Mouse (Mus musculus) embryonic fibroblast, embryonic 13.5 days (primary cell): ENCODE data around the gene Capn2. TPM values are rescaled to one million over a fixed set of nuclear protein-coding genes. Genes with fewer than 3 reads are reported as not detected.

ENCODE experiments used
- H3K27ac ChIP-seq: 2 replicates; pipeline ENCODE4 v1.5.1; 2012; ENCODE audit warnings: low read length, control low read depth, inconsistent platforms; ENCODE audit not compliant: insufficient read depth
- H3K4me1 ChIP-seq: 2 replicates; pipeline ENCODE4 v1.6.1; 2011; ENCODE audit warnings: low read length; ENCODE audit not compliant: control insufficient read depth, insufficient read depth
- H3K4me3 ChIP-seq: 2 replicates; pipeline ENCODE4 v1.5.1; 2011; ENCODE audit warnings: mild to moderate bottlenecking, control low read depth, low read length; ENCODE audit not compliant: insufficient read depth
- CTCF ChIP-seq: IDR thresholded peaks from 2 replicates; pipeline ENCODE4 v1.5.1; 2011; ENCODE audit warnings: mild to moderate bottlenecking, control low read depth, low read length, moderate library complexity, borderline replicate concordance; ENCODE audit not compliant: insufficient read depth
- POLR2A ChIP-seq: IDR thresholded peaks from 2 replicates; pipeline ENCODE4 v1.6.1; 2011; ENCODE audit warnings: low read depth, mild to moderate bottlenecking, control low read depth, low read length, moderate library complexity
- polyA plus RNA-seq: library from polyadenylated mRNA; stranded (reverse); fragments of >200 nt; gene quantifications from 2 replicates; pipeline ENCODE4 v1.2.4, GENCODE M21; 2011; ENCODE audit warnings: low read depth; ENCODE audit not compliant: missing spikeins, insufficient read length

Capn2 gene
- polyA plus RNA-seq, 1 experiment = 244 TPM

GRCm38 (mm10) chr1:182527261-182527766 lies 9.9 kb upstream of the Capn2 start:
- no peak for TF ChIP-seq CTCF
- TF ChIP-seq POLR2A = peak; percentile 25; the same call in 1 of the 2 replicates
- Histone ChIP-seq H3K4me3 (no peak overlapping the region), H3K27ac (peak overlapping the region; percentile 87), H3K4me1 (peaks cover 11% of the 10 kb centered on the region)

- Histone ChIP-seq H3K27ac (no peak overlapping the region), H3K4me1 (peaks cover 18% of the 10 kb centered on the region), H3K4me3 (no peak overlapping the region)
- no peak for TF ChIP-seq POLR2A
- TF ChIP-seq CTCF = no peak
These were observed 8.2 kb upstream of the Capn2 start for GRCm38 (mm10) chr1:182525601-182526000.

GRCm38 (mm10) chr1:182523692-182524091 lies 6.3 kb upstream of the Capn2 start:
- no peak for TF ChIP-seq CTCF
- Histone ChIP-seq H3K4me3 (no peak overlapping the region), H3K4me1 (peaks cover 27% of the 10 kb centered on the region), H3K27ac (no peak overlapping the region)

- Histone ChIP-seq H3K4me3 (no peak overlapping the region), H3K27ac (no peak overlapping the region), H3K4me1 (peaks cover 27% of the 10 kb centered on the region)
- no peak for TF ChIP-seq CTCF
- no peak for TF ChIP-seq POLR2A
These were observed 5.6 kb upstream of the Capn2 start for GRCm38 (mm10) chr1:182522961-182523360.

GRCm38 (mm10) chr1:182520938-182521500 lies 3.6 kb upstream of the Capn2 start:
- H3K4me3 ChIP-seq = no peak overlapping the region
- peaks cover 23% of the 10 kb centered on the region for H3K4me1 ChIP-seq
- TF ChIP-seq CTCF (no peak), POLR2A (no peak)
- H3K27ac ChIP-seq = peak overlapping the region; percentile 98

GRCm38 (mm10) chr1:182520091-182520937 lies 2.9 kb upstream of the Capn2 start:
- Histone ChIP-seq H3K4me3 (no peak overlapping the region), H3K27ac (peak overlapping the region; percentile 98), H3K4me1 (peaks cover 26% of the 10 kb centered on the region)
- TF ChIP-seq CTCF (no peak), POLR2A (peak; percentile 77)

GRCm38 (mm10) chr1:182519341-182519740 lies 1.9 kb upstream of the Capn2 start:
- Histone ChIP-seq H3K4me1 (peaks cover 27% of the 10 kb centered on the region), H3K27ac (peak overlapping the region; percentile 98), H3K4me3 (no peak overlapping the region)
- TF ChIP-seq CTCF = no peak
- TF ChIP-seq POLR2A = no peak

GRCm38 (mm10) chr1:182518811-182519210 lies 1.4 kb upstream of the Capn2 start:
- TF ChIP-seq CTCF = no peak
- no peak for TF ChIP-seq POLR2A
- peak overlapping the region; percentile 98 for H3K27ac ChIP-seq
- H3K4me1 ChIP-seq = peaks cover 28% of the 10 kb centered on the region
- no peak overlapping the region for H3K4me3 ChIP-seq

- H3K4me1 ChIP-seq = peaks cover 34% of the 10 kb centered on the region
- TF ChIP-seq CTCF (no peak), POLR2A (no peak; the same call in 1 of the 2 replicates)
- no peak overlapping the region for H3K4me3 ChIP-seq
- peak overlapping the region; percentile 98 for H3K27ac ChIP-seq
These were observed 804 bp upstream of the Capn2 start for GRCm38 (mm10) chr1:182518143-182518680.

GRCm38 (mm10) chr1:182517677-182518011 lies 236 bp upstream of the Capn2 start:
- Histone ChIP-seq H3K4me1 (peaks cover 34% of the 10 kb centered on the region), H3K4me3 (peak overlapping the region; percentile 94), H3K27ac (peak overlapping the region; percentile 98)
- TF ChIP-seq CTCF = no peak
- TF ChIP-seq POLR2A = no peak; the same call in 1 of the 2 replicates
